Mouse (Mus musculus): ENCODE results near the gene Slc18a2. TPM values are rescaled to one million over a fixed set of nuclear protein-coding genes. Genes with fewer than 3 reads are reported as not detected.

Slc18a2 gene
- polyA plus RNA-seq, 1 experiment: 3.1 TPM

DNA sequence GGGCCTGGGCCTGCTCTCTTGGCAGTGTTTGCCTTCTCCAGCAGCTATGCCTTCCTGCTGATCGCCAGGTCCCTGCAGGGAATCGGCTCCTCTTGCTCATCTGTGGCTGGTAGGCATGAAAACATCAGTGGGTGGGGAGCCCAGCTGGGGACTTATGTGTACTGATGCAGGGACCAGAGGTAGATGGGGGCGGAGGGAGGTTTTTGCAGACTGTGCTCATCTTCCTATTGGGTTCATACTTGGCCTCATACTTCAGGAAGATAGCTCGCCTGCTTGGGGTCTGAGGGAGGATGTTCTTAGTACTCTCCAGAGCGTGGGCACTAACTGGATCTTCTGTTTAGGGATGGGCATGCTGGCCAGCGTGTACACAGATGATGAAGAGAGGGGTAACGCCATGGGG, 12.5 kb downstream of the Slc18a2 start:
- DNase-seq (ENCODE audit: extremely low spot score in 1 of 2, low spot score in 1 of 2): peak in 1 of 2 experiments; percentile 27

DNA sequence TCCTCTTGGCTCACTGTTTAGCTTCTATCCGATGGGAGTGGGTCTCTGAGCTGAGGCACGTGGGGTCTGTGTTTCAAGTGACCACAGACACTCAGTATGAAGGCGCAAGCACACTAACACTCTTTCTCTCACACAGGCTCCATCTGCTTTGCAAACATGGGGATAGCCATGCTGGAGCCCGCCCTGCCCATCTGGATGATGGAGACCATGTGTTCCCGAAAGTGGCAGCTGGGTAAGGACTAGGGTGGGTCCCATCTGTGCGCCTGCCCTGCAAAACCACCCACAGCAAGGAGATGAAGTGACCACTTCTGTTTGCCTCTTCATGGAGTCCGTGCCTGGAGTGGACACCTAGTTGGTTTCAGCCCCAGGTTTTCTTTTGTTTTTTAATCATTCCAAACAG, 15.7 kb downstream of the Slc18a2 start:
- no peak for DNase-seq (ENCODE audit: extremely low spot score in 1 of 2, low spot score in 1 of 2)

DNA sequence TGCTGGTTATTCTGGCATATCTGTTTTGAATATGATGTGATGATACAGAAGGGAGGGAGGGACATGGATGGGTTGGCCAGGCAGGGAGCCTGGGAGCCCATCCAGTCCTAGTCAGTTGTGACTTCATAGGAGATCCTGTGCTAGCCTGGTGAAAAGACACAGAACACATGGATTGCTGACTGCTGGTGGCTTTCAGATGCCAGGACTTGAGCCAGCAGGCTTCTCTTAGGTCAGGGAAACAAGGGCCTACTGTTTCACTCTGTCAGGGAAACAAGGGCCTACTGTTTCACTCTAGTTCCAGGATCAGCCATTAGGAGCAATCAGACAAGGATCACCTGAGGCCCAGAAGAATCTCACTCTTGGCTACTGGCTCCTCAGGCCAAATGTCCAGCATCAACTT, 20.1 kb downstream of the Slc18a2 start:
- DNase-seq (ENCODE audit: extremely low spot score in 1 of 2, low spot score in 1 of 2): no peak

DNA sequence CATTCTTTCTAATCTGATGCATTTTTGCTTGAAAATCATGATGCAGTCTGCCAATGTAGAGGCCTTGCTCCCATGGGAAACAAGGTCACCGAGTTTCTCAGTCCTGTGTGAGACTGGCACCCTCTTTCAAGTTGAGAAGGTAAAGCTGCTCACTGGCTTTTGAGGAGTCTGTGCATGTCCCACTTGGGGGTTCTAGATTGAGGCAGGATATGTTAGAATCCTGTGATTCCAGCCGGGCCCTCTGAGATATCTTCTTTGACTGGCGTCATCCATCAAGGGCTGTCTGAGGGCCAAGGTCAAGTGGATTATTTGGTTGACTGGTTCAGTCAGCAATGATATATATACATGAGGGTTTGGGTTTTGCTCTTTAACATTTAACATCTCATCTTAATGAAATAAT, 21.3 kb downstream of the Slc18a2 start:
- no peak for DNase-seq (ENCODE audit: extremely low spot score in 1 of 2, low spot score in 1 of 2)

DNA sequence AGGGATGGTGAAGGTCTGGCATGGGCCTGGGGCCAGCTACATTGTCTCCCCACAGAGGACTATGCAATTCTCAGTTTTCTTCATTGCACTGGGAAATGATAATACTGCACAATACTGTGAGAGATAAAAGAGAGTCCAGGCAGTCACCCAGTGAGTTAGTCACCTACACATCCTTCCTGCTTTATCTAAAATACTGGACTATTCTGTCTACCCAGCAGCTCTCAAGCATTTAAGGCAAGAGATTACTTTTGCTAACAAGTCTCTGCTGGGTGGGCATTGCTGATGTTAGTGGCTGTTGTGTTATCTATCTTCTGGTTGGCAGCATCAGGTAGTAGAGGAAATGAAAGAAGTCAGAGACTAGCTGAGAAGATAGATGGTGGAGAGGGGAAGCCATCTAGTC, 28.3 kb downstream of the Slc18a2 start:
- DNase-seq (ENCODE audit: extremely low spot score in 1 of 2, low spot score in 1 of 2): no peak

DNA sequence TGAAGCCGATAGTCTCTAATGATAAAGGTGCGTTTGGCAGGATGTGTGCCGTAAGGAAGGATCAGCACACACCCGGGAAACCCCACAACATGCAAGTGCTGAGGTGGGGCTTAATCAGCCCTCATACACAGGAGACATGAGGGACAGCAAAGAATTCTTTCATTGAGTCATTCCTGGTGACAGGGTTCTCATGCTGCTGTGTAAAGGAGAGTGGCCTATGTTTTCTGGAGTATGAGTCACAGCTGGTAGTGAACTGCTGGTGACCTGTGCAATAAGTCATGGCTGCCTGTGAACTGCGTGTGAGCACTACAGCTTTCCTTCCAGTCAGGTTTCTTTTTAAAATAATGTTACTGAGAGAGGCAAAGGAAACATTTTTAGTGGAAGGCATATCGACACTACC, 29.1 kb downstream of the Slc18a2 start:
- no peak for DNase-seq (ENCODE audit: extremely low spot score in 1 of 2, low spot score in 1 of 2)

DNA sequence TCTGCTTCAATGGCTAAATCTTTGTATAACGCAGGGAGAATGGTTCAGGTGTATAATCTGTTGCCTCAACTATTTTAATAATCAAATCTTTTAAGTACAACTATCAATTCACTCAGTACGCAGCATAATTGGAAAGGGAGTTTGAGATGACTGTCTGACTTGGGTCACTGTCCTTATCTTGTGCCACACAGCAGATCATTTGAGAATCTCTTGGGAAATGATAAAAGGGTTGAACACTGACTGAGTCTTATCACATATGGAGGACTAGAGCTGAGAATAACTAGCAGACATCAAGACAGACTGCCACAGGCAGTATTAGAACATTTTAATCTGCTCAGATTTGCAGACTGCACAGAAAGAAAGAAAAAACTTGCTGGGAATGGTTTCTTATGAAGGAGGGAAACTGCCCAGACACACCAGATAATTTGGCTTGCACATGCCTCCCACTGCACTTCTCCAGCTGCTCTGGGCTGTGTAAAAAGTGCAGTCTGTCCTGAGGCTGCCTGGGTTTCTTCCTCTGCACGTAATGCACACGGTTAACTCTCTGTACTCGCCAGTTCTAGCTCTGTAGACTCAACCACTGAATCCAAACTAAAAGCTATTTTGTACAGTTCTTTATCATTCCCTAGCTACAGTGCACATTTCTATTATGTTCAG, 31.6 kb downstream of the Slc18a2 start:
- peak in 1 of 2 experiments; percentile 44 for DNase-seq (ENCODE audit: extremely low spot score in 1 of 2, low spot score in 1 of 2)

DNA sequence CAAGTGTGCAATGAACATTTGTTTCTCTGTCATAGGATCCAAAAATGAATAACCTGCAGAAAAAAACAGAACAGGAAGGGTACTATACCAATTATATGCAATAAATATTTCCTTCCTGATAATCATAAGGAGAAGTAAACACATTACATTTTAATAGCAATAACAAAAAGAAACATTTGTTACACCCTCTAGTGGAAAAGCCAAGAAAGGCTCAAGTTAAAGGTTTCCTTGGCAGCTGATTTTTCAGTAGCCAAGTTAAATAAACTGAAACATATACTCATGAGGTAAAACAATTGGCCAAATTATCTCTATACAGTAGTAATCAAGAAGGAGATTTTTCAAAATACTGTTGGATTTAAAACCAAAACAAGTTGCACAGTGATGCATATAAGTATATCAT, 54.6 kb downstream of the Slc18a2 start:
- DNase-seq (ENCODE audit: extremely low spot score in 1 of 2, low spot score in 1 of 2): no peak

DNA sequence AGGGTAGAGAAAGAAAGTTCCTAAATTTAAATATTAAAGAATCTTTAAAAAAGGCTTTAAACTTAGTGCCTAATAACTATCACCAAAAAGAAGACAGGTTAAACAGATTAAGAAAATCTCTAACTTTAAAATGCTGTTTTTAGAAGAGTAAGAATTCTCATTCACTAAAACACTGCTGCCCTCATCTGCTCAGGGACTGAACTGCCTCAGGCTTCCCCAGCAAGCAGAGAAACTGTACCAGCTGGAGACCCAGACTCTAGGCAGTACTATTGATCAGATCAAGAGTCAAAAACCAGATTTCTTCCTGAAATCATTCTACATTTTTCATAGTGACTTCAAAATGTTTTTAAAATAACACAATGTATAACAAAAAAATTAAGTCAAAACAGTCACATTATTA, 55.9 kb downstream of the Slc18a2 start:
- DNase-seq (ENCODE audit: extremely low spot score in 1 of 2, low spot score in 1 of 2): peak in 1 of 2 experiments; percentile 66

DNA sequence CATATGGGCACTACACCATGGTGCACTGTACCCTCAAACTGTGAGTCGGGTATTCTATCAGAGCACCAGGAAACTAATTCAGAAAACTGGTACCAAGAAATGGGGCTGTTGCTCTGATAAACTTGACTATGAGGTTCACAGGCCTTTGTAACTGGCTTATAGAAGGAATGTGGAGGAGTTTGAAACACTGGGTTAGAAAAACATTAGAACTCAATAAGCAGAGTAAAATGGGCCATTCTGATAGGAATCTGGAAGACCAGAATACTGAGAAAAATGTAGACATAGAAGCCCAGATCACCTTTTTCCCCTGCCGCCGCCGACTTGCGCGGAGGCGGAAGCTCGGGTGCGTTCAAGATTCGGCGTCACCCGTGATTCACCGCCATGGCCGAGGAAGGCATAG, 61.3 kb downstream of the Slc18a2 start, which contains the start of gene Rps12-ps3:
Gene Rps12-ps3, plus strand, starts transcription at position 301 of the 400 bp plus-strand sequence.
- DNase-seq (ENCODE audit: extremely low spot score in 1 of 2, low spot score in 1 of 2): no peak

DNA sequence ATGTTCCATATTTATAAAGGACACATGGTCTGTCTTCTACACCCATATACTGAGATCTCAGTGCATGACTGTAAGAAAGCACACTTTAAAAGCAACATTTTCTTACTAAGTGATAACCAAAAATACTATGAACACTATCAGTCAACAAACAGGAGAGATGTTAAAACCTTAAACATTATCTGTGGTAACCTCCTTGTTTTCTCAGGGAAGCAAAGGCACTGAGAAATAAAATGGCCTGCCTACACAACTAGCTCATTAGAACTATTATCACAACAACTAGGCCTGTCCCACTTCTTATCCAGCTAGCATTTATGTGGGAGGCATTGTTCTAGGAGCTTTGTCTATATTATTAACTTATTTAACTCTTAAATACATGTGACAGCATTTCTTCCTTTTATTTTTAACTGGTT, 70.1 kb downstream of the Slc18a2 start:
- no peak for DNase-seq (ENCODE audit: extremely low spot score in 1 of 2, low spot score in 1 of 2)

DNA sequence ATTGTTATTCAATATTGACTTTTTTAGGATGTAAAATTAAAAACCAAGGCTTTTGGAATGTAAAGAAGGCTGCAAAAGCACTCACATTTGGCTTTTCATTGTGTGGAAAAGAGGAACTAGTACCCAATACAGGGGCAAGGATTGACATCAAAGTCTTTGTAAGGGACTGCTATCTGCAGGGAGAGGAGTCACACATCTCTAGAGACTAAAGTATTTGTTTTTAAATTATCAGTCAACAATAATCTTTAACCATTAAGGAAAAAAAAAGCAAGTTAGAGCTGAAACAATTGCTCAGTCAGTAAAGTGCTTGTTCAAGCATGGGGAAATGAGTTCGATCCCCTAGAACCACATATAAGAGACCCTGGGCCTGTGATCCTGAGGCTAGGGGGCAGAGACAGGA, 76.0 kb downstream of the Slc18a2 start:
- no peak for DNase-seq (ENCODE audit: extremely low spot score in 1 of 2, low spot score in 1 of 2)

DNA sequence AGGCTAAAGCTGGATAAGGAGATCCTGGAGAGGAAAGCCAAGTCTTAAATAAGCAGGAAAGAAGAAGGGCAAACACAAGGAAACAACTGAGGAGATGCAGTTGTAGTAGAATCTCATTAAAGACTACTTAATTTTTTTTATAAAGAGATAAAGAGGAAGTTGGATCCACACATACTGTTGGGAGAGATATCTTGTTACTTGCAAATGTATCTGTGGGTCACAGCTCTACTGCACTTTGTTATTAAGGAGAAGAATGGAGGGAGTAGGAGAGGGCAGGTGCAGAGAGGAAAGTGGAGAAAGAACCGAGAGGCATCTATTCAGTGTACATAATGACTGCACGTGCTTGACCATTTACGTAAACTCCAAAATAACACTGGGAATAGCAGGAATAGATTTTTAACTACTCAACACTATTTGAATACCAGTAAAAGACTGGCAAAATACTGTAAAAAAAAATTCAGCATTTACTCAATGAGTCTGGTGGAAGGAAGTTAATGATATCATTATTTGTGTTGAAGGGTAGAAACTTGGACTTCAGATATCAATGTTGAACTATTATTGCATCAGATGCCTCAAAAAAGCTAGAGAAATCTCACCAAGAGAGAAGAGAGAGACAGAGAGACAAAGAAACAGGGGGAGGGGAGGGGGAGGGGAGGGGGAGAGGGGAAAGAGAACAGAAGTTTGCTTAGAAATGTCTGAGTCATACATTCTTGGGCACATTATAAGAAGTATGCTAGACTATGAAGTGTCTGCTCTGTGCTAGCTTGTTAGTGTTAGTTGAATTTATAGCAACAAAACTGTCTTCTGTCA, 77.4 kb downstream of the Slc18a2 start:
- no peak for DNase-seq (ENCODE audit: extremely low spot score in 1 of 2, low spot score in 1 of 2)

DNA sequence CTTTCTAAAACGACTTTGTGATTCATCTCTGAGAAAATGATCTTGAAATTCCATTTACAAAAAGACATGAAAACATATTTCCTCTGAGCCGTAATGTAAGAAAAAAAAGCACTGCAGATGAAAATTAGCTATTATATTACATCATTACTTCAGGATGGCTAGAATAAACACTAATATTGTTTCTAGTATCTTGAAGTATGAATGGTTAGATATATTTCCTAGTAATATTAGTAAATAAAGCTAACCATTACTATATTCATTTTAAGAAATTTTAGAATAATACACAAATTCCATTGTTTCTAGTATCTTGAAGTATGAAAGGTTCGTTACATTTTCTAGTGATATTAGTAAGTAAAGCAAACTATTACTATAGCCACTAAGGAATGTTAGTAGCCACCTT, 79.2 kb downstream of the Slc18a2 start:
- DNase-seq (ENCODE audit: extremely low spot score in 1 of 2, low spot score in 1 of 2): no peak

DNA sequence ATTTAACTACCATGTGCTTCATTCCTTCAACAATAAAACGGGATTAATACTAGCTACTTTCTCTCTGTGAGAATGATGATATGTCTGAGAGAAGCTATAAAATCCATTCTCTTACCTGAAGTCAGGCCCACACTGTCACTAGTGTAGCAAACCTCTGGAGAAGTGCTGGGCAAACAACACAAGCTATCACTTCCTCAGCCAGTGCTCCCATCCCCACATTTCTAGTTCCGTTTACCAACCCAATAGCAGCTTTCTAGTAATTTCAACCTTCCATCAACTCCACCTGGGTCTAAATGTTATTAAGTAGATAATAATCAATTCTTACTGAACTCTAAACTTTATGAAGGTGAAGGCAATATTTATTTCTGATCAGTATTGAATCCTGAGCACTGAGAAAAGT, 82.3 kb downstream of the Slc18a2 start:
- no peak for DNase-seq (ENCODE audit: extremely low spot score in 1 of 2, low spot score in 1 of 2)

DNA sequence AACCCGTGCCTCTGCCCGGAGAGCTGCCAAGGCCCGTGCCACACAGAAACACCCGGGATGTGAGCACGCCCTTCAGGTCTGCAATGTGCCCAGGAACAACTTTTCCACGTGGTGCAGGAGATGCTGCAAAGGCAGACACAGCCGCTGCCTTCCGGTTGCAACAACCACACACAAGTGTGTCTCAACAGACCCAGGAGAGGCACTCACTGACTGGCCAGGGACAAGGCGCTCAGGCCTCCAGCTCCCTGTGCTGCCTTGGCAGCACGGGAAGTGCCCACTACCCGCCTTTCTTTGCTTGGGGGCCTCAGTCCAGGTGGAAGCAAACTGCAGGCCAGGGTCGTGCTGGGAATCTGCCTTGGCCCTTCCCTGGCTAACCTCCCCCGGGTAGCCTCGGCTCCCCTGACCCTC, 83.6 kb downstream of the Slc18a2 start:
- DNase-seq (ENCODE audit: extremely low spot score in 1 of 2, low spot score in 1 of 2): peak in 1 of 2 experiments; percentile 23

DNA sequence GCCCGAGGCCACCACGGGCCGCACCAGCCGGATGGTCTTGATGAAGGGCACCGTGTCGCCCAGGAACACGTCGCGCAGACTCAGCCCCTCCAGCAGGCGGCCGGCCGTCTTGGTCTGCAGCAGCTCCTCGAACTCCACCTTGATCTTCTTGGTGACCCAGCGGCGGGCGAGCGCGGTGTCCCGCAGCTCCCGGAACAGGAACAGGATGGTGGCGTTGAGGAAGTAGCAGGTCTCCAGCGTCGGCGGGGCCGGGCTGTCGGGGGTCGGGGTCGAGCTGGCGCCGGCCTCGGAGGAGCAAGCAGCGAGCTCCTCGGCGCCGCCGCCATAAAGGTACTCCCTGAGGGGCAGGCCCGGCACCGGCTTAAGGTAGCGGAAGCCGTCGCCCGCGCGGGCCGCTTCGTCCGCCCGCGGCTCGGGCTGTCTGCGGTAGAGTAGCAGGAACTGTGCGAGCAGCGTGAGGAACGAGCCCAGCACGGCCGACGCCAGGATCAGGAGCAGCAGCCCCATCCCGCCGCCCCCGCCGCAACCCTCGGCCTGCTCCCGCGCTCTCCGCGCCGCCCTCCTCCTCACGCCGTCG, 84.5 kb downstream of the Slc18a2 start:
- DNase-seq (ENCODE audit: extremely low spot score in 1 of 2, low spot score in 1 of 2): peak in 1 of 2 experiments; percentile 34

Other genes with a start within 250 kb of the Slc18a2 start
- gene Shtn1, start 184.8 kb upstream of the Slc18a2 start, polyA plus RNA-seq (2012; rRNA removed): 28.1 and 31.1 TPM in 2 replicates
- gene Vax1, start 90.8 kb upstream of the Slc18a2 start, polyA plus RNA-seq (2012; rRNA removed): 2.8 and 2.9 TPM in 2 replicates
- gene Kcnk18, start 41.7 kb upstream of the Slc18a2 start, polyA plus RNA-seq (2012; rRNA removed): not detected in 2 replicates
- gene Rps12-ps3, start 61.4 kb downstream of the Slc18a2 start, polyA plus RNA-seq (2012; rRNA removed): 53.7 and 89.2 TPM in 2 replicates
- 18.8 and 20.5 TPM in 2 replicates for gene Pdzd8, start 84.9 kb downstream of the Slc18a2 start, polyA plus RNA-seq (2012; rRNA removed)
- 9.6 and 12.1 TPM in 2 replicates for gene Emx2, start 197.5 kb downstream of the Slc18a2 start, polyA plus RNA-seq (2012; rRNA removed)